Mouse (Mus musculus): ENCODE data around the gene Kcnd3. TPM values are rescaled to one million over a fixed set of nuclear protein-coding genes. Genes with fewer than 3 reads are reported as not detected.
A peak's percentile ranks its signal among the peaks of the same experiment; 100 is the strongest.

The Kcnd3 gene
- polyA plus RNA-seq, 1 experiment = 42.2 TPM

DNA sequence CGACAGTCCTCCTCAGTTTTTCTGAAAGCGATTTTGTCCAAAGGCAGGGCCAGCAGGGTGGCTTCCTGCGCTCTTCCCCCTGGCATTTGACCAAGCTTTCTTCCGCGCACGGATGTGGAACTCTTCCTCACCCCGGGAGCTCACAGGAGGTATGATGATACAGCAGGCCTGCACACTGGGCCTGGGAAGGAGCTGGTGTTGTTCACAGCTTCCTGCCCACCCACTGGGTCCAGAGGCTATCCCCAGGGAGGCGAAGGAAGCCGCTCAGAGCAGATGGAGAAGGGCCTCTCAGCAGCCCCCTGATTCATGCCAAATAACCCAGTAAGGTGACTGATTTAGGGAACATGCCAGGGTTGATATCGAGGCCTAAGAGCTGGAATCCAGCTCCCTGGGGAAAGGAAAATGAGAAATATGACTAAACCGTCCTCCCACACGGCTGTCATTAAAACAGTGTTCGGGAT is 94.5 kb downstream of the Kcnd3 start:
- Histone ChIP-seq H3K4me3 (ENCODE audit: insufficient read depth, low read depth, low read length) (no peak overlapping the region), H3K27ac (ENCODE audit: insufficient read depth, low read depth, low read length) (no peak overlapping the region), H3K4me1 (ENCODE audit: control insufficient read depth, insufficient read depth, low read length) (peaks cover 9% of the 10 kb centered on the region)
- TF ChIP-seq POLR2A (IDR thresholded peaks at IDR 0.05; ENCODE audit: insufficient read depth, low read depth, low read length) = no peak
- TF ChIP-seq CTCF (IDR thresholded peaks at IDR 0.05; ENCODE audit: insufficient read depth, low read depth, low read length) = no peak
- WGBS = 49% methylated on average over 13 of the region's 13 CpGs

DNA sequence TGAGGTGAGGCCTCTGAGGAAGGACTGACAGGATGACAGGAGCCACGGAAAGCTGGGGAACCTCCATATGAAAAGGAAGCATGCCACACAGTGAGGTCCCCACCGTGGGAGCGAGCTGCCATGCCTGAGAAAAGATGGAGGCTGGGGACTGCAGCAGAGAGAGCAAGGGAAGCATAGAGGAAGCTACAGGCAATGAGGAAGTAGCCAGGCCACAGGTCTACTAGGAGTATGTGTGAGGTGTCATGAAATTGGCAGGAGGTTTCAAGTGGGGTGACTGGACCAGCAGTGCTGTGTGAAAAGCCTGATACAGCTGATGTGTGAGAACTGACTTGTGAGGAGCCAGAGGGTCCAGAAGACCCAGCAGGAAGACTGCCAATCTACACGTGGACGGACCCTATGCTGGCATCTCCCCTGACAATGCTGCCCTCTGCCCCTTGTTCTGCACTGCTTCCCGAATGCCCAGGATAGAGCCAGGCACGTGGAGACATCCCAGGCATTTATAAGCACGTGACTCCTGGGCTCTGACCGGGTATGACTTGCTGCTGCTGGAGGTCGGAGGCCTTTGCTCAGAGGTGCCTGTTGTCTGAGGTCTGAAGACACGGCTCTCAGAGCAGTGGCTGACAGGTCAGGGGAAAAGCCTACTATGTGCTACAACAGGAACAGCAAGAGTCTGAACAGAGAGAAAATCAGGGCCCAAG is 96.1 kb downstream of the Kcnd3 start:
- WGBS = 84% methylated on average over 11 of the region's 11 CpGs
- TF ChIP-seq POLR2A (IDR thresholded peaks at IDR 0.05; ENCODE audit: insufficient read depth, low read depth, low read length) (no peak), CTCF (IDR thresholded peaks at IDR 0.05; ENCODE audit: insufficient read depth, low read depth, low read length) (no peak)
- no peak overlapping the region for H3K27ac ChIP-seq (ENCODE audit: insufficient read depth, low read depth, low read length)
- H3K4me1 ChIP-seq (ENCODE audit: control insufficient read depth, insufficient read depth, low read length) = peaks cover 9% of the 10 kb centered on the region
- no peak overlapping the region for H3K4me3 ChIP-seq (ENCODE audit: insufficient read depth, low read depth, low read length)

DNA sequence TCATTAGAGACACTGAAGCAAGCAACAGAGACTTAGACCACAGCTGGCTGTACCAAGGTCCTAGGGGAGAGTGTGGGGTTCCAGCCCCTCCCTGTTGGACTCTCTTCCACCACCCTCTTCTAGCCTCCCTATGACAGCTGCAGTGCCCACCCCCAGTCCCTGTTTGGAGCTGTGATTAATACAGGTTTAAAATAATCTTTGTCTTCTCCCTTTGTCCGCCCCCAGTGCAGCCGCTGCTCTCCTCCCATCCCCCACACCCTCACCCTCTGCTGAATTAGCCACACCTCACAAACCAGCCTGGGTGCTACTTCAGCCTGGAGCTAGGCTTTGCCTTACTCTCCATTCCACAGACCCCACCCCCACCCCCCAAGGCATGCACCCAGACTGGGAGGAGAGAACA is 107.3 kb downstream of the Kcnd3 start:
- Histone ChIP-seq H3K27ac (ENCODE audit: insufficient read depth, low read depth, low read length) (peak overlapping the region; percentile 68), H3K4me3 (ENCODE audit: insufficient read depth, low read depth, low read length) (no peak overlapping the region), H3K4me1 (ENCODE audit: control insufficient read depth, insufficient read depth, low read length) (peaks cover 21% of the 10 kb centered on the region)
- 20% methylated on average over 2 of the region's 2 CpGs for WGBS
- TF ChIP-seq CTCF (IDR thresholded peaks at IDR 0.05; ENCODE audit: insufficient read depth, low read depth, low read length) (no peak), POLR2A (IDR thresholded peaks at IDR 0.05; ENCODE audit: insufficient read depth, low read depth, low read length) (no peak)

DNA sequence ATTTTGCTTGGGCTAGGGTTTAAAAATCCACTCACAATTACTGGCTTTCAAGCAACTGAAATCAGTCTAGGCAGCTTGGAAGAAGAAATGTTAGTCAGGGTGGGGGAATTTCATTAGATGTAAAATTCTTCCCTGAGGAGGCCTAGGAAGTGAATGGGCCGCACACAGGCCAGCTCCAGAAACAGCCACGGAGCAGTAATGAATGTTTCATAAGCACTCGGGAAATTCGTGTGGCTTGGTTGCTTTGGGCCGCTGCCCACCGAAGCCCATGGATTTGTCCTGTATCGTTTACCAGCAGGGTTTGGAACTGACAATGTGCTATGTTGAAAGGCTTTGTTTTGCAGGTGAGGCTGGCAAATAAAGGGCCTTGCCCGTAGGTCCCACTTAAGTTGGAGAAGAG is 114.8 kb downstream of the Kcnd3 start:
- TF ChIP-seq POLR2A (IDR thresholded peaks at IDR 0.05; ENCODE audit: insufficient read depth, low read depth, low read length) (no peak), CTCF (IDR thresholded peaks at IDR 0.05; ENCODE audit: insufficient read depth, low read depth, low read length) (no peak)
- peak overlapping the region; percentile 78 for H3K27ac ChIP-seq (ENCODE audit: insufficient read depth, low read depth, low read length)
- no peak overlapping the region for H3K4me3 ChIP-seq (ENCODE audit: insufficient read depth, low read depth, low read length)
- 47% methylated on average over 8 of the region's 8 CpGs for WGBS
- peaks cover 37% of the 10 kb centered on the region for H3K4me1 ChIP-seq (ENCODE audit: control insufficient read depth, insufficient read depth, low read length)

DNA sequence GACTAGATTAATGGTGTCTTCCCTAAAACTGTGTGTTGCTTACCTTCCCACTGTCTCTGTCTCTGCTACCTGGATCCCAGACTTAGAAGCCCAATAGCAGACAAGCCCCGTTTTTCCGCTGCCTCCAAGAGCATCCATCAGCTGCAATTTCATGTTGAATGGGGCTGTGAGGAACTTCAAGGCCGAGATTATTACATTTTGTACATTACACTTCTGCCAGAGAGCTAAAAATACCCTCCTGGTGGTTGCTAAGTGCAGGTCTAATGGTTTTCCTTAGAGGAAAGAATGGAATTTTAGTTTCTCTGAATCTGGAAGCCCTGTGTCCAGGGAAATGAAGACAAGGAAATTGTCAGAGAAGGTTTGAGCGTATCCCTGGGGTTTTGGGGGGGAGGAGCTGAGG is 115.3 kb downstream of the Kcnd3 start:
- H3K4me3 ChIP-seq (ENCODE audit: insufficient read depth, low read depth, low read length) = no peak overlapping the region
- no peak for TF ChIP-seq CTCF (IDR thresholded peaks at IDR 0.05; ENCODE audit: insufficient read depth, low read depth, low read length)
- TF ChIP-seq POLR2A (IDR thresholded peaks at IDR 0.05; ENCODE audit: insufficient read depth, low read depth, low read length) = no peak
- H3K27ac ChIP-seq (ENCODE audit: insufficient read depth, low read depth, low read length) = peak overlapping the region; percentile 78
- peaks cover 37% of the 10 kb centered on the region for H3K4me1 ChIP-seq (ENCODE audit: control insufficient read depth, insufficient read depth, low read length)
- WGBS = 42% methylated on average over 4 of the region's 4 CpGs

DNA sequence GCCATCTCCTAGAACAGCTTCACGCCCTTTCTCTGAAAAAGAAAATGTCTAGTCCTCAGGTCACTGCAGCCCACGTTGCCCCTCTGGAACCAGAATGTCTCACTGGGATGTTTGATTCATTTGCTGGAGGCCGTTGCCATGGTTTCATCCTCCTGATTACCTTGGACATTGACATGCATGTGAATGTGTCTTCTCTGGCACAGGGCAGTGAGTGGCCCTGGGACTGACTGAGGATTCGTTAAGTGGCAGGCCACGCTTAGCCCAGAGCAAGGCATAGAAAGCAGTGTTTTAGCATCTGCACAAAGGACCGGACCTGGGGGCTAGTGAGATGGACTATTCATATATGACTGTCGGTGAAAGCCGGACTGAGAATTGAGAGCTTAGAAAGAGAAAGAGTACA is 116.3 kb downstream of the Kcnd3 start:
- 60% methylated on average over 8 of the region's 8 CpGs for WGBS
- no peak overlapping the region for H3K27ac ChIP-seq (ENCODE audit: insufficient read depth, low read depth, low read length)
- TF ChIP-seq CTCF (IDR thresholded peaks at IDR 0.05; ENCODE audit: insufficient read depth, low read depth, low read length) (no peak), POLR2A (IDR thresholded peaks at IDR 0.05; ENCODE audit: insufficient read depth, low read depth, low read length) (no peak)
- H3K4me3 ChIP-seq (ENCODE audit: insufficient read depth, low read depth, low read length) = no peak overlapping the region
- H3K4me1 ChIP-seq (ENCODE audit: control insufficient read depth, insufficient read depth, low read length) = peaks cover 37% of the 10 kb centered on the region

DNA sequence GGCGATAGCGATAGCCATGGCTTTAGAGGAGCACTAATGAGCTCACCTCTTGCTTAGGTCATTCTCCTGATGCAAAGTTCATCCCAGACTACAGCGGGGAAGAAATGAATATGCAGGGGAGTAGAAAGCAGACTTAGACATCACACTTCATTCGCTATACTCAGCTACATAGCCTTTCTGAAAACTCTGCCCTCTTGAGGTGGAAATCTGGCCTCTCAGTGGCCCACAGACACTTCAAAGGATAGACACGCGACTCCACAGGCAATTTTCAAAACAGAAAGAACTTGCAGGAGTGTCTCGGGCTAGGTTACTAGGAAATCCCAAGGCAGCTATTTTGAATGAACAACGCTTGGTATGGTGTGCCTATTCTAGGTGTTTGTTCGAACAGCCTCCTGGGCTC is 116.7 kb downstream of the Kcnd3 start:
- Histone ChIP-seq H3K4me3 (ENCODE audit: insufficient read depth, low read depth, low read length) (no peak overlapping the region), H3K4me1 (ENCODE audit: control insufficient read depth, insufficient read depth, low read length) (peaks cover 37% of the 10 kb centered on the region), H3K27ac (ENCODE audit: insufficient read depth, low read depth, low read length) (no peak overlapping the region)
- 74% methylated on average over 9 of the region's 9 CpGs for WGBS
- TF ChIP-seq POLR2A (IDR thresholded peaks at IDR 0.05; ENCODE audit: insufficient read depth, low read depth, low read length) = no peak
- no peak for TF ChIP-seq CTCF (IDR thresholded peaks at IDR 0.05; ENCODE audit: insufficient read depth, low read depth, low read length)

DNA sequence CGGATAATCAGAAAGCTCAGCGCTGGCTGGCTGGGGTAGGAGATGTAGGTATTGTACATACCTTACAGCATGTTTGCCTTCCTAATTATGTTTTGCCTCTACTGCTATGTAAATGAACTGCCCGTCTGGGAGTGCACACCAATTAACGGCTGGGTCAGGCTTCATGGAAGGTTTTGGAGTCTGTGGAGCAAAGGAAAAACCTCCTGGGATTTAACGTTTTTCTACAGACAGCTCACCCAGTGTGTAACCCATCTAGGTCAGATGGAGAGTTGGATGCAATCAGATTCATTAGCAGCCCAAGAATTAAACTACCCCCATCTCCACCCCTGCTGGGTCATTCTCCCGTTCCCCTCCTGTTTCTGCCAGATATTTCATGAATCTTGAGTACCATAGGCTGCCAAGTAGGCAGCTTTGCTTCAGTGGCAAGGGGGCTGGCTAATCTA is 117.2 kb downstream of the Kcnd3 start:
- Histone ChIP-seq H3K4me1 (ENCODE audit: control insufficient read depth, insufficient read depth, low read length) (peaks cover 37% of the 10 kb centered on the region), H3K4me3 (ENCODE audit: insufficient read depth, low read depth, low read length) (no peak overlapping the region), H3K27ac (ENCODE audit: insufficient read depth, low read depth, low read length) (no peak overlapping the region)
- WGBS = 51% methylated on average over 6 of the region's 6 CpGs
- no peak for TF ChIP-seq CTCF (IDR thresholded peaks at IDR 0.05; ENCODE audit: insufficient read depth, low read depth, low read length)
- TF ChIP-seq POLR2A (IDR thresholded peaks at IDR 0.05; ENCODE audit: insufficient read depth, low read depth, low read length) = no peak

DNA sequence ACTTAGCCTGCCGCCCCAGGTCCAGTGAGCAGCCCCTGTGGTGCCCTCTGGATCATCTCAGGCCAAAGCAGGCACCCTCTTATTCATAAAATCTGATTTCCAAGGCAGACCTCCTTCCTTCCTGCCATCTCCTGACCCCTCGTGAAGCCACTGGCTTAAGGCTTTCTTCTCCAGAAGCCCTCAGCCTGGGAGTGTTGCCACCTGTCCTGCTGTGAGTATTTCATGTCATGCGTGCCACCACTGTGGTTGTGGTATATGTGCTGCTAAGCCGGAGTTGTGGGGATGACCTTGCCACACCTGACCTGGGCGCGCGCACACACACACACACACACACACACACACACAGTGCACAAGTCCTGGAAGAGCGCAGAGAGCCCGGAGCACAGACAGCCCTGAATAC is 117.8 kb downstream of the Kcnd3 start:
- Histone ChIP-seq H3K27ac (ENCODE audit: insufficient read depth, low read depth, low read length) (peak overlapping the region; percentile 38; the same call in 1 of the 2 replicates), H3K4me3 (ENCODE audit: insufficient read depth, low read depth, low read length) (no peak overlapping the region), H3K4me1 (ENCODE audit: control insufficient read depth, insufficient read depth, low read length) (peaks cover 31% of the 10 kb centered on the region)
- TF ChIP-seq CTCF (IDR thresholded peaks at IDR 0.05; ENCODE audit: insufficient read depth, low read depth, low read length) = no peak
- TF ChIP-seq POLR2A (IDR thresholded peaks at IDR 0.05; ENCODE audit: insufficient read depth, low read depth, low read length) = no peak
- 88% methylated on average over 9 of the region's 9 CpGs for WGBS

Measured in olfactory bulb, adult 2 months (tissue).